Mouse (Mus musculus): ENCODE data around the gene Zfp692.

GRCm38 (mm10) chr11:58354927-58355326 lies 48.1 kb downstream of the Zfp692 start:
- TF ChIP-seq E2F4 (IDR thresholded peaks at IDR 0.05; ENCODE audit: borderline replicate concordance, low read depth, low read length) = no peak
- TF ChIP-seq USF1 (IDR thresholded peaks at IDR 0.05; ENCODE audit: low read depth, low read length) = no peak
- no peak for TF ChIP-seq POLR2AphosphoS2 (IDR thresholded peaks at IDR 0.05; ENCODE audit: low read length)
- TF ChIP-seq CTCF (IDR thresholded peaks at IDR 0.05 in 2 of 3, conservative IDR thresholded peaks at IDR 0.05 in 1 of 3; ENCODE audit: control insufficient read depth in 1 of 3, insufficient read depth in 1 of 3, low read depth in 2 of 3, low read length in 3 of 3, poor library complexity in 1 of 3, severe bottlenecking in 1 of 3) = no peak
- TF ChIP-seq POLR2A (IDR thresholded peaks at IDR 0.05; ENCODE audit: control insufficient read depth in 1 of 2, insufficient read depth in 1 of 2, low read depth in 1 of 2, low read length in 2 of 2, poor library complexity in 1 of 2) = no peak
- no peak for TF ChIP-seq MEF2A (IDR thresholded peaks at IDR 0.05; ENCODE audit: extremely low read depth, insufficient replicate concordance, low read depth, low read length, poor library complexity, severe bottlenecking)
- TF ChIP-seq MYC (IDR thresholded peaks at IDR 0.05; ENCODE audit: low read depth, low read length) = no peak
- no peak for TF ChIP-seq MAZ (IDR thresholded peaks at IDR 0.05; ENCODE audit: low read depth, low read length)
- TF ChIP-seq BHLHE40 (IDR thresholded peaks at IDR 0.05; ENCODE audit: borderline replicate concordance, low read depth, low read length) = no peak

Data from MEL (cell line).